Mouse (Mus musculus) layer of hippocampus, adult 11-12 months (tissue): ENCODE measurements around the gene Eif3b.

Experiments
- DNase-seq: peaks from one replicate; pipeline ENCODE4 v3.0.0; 2022; ENCODE audit warnings: low spot score

Gene Eif3b

GRCm38 (mm10) chr5:140491142-140491541, 72.0 kb downstream of the Eif3b start:
- DNase-seq: no peak

- no peak for DNase-seq
Observed at GRCm38 (mm10) chr5:140492684-140493233, 73.6 kb downstream of the Eif3b start.
